Mouse (Mus musculus): Measurements from ENCODE around the gene Pip5k1b.

The Pip5k1b gene

GRCm38 (mm10) chr19:24416975-24417658 lies 138.6 kb downstream of the Pip5k1b start:
- no peak for DNase-seq (ENCODE audit: low spot score)

- DNase-seq (ENCODE audit: low spot score), result no peak
Measured at GRCm38 (mm10) chr19:24415778-24416621, 139.7 kb downstream of the Pip5k1b start.

- no peak for DNase-seq (ENCODE audit: low spot score)
Measured at GRCm38 (mm10) chr19:24408863-24409564, 146.7 kb downstream of the Pip5k1b start.

GRCm38 (mm10) chr19:24404716-24405115 lies 151.0 kb downstream of the Pip5k1b start:
- no peak for DNase-seq (ENCODE audit: low spot score)

- DNase-seq (ENCODE audit: low spot score), result no peak
Measured at GRCm38 (mm10) chr19:24403245-24403644, 152.4 kb downstream of the Pip5k1b start.

GRCm38 (mm10) chr19:24393920-24394319 lies 161.8 kb downstream of the Pip5k1b start:
- DNase-seq (ENCODE audit: low spot score), result no peak

- DNase-seq (ENCODE audit: low spot score), result no peak
Measured at GRCm38 (mm10) chr19:24391519-24392251, 164.0 kb downstream of the Pip5k1b start.

- DNase-seq (ENCODE audit: low spot score), result no peak
Measured at GRCm38 (mm10) chr19:24386956-24387865, 168.5 kb downstream of the Pip5k1b start.

GRCm38 (mm10) chr19:24378470-24378869 lies 177.2 kb downstream of the Pip5k1b start:
- DNase-seq (ENCODE audit: low spot score), result no peak

GRCm38 (mm10) chr19:24371763-24372640 lies 183.7 kb downstream of the Pip5k1b start:
- DNase-seq (ENCODE audit: low spot score), result peak; percentile 9

GRCm38 (mm10) chr19:24368419-24368818 lies 187.3 kb downstream of the Pip5k1b start:
- DNase-seq (ENCODE audit: low spot score), result no peak

GRCm38 (mm10) chr19:24367722-24368121 lies 187.9 kb downstream of the Pip5k1b start:
- DNase-seq (ENCODE audit: low spot score), result no peak

- DNase-seq (ENCODE audit: low spot score), result no peak
Measured at GRCm38 (mm10) chr19:24366747-24367146, 188.9 kb downstream of the Pip5k1b start.

GRCm38 (mm10) chr19:24362626-24363321 lies 192.9 kb downstream of the Pip5k1b start:
- no peak for DNase-seq (ENCODE audit: low spot score)

- DNase-seq (ENCODE audit: low spot score), result no peak
Measured at GRCm38 (mm10) chr19:24359270-24359669, 196.4 kb downstream of the Pip5k1b start.

- DNase-seq (ENCODE audit: low spot score), result no peak
Measured at GRCm38 (mm10) chr19:24352298-24352959, 203.2 kb downstream of the Pip5k1b start.

- DNase-seq (ENCODE audit: low spot score), result no peak
Measured at GRCm38 (mm10) chr19:24344501-24344900, 211.2 kb downstream of the Pip5k1b start.

GRCm38 (mm10) chr19:24342786-24343185 lies 212.9 kb downstream of the Pip5k1b start:
- no peak for DNase-seq (ENCODE audit: low spot score)

Data from MN1 (cell line).